Mouse (Mus musculus) MEL (cell line): ENCODE measurements around the gene Grb2. TPM values are rescaled to one million over a fixed set of nuclear protein-coding genes. Genes with fewer than 3 reads are reported as not detected.
A peak's percentile ranks its signal among the peaks of the same experiment; 100 is the strongest.

Experiments
- DNase-seq: peaks from one replicate; pipeline ENCODE4 v3.0.0; 2011; ENCODE audit warnings: low read depth, low spot score
- H3K27ac ChIP-seq: 2 replicates; pipeline ENCODE4 v1.5.1; 2012; ENCODE audit warnings: low read depth, mild to moderate bottlenecking, control low read depth, low read length, moderate library complexity; ENCODE audit not compliant: control insufficient read depth
- H3K27me3 ChIP-seq, 2 experiments: fragments of 150-350 bp in 1 of 2; sonication (generic) in 1 of 2; 2 replicates each; pipeline ENCODE4 v1.6.1; 2012; ENCODE audit warnings: low read length in 2 of 2, mild to moderate bottlenecking in 2 of 2, improper control_type of control experiment in 1 of 2, moderate library complexity in 1 of 2; ENCODE audit not compliant: insufficient read depth in 2 of 2, control insufficient read depth in 1 of 2
- H3K36me3 ChIP-seq, 2 experiments: 2 replicates each; pipeline ENCODE4 v1.6.1; 2012 to 2014; ENCODE audit warnings: low read length in 2 of 2, improper control_type of control experiment in 1 of 2, inconsistent platforms in 1 of 2, mild to moderate bottlenecking in 1 of 2; ENCODE audit not compliant: insufficient read depth in 2 of 2, control insufficient read depth in 1 of 2
- H3K4me1 ChIP-seq, 2 experiments: fragments of 150-350 bp in 1 of 2; sonication (generic) in 1 of 2; 2 replicates each; pipeline ENCODE4 v1.6.1; 2012; ENCODE audit warnings: low read length in 2 of 2, improper control_type of control experiment in 1 of 2, mild to moderate bottlenecking in 1 of 2; ENCODE audit not compliant: insufficient read depth in 2 of 2, control insufficient read depth in 1 of 2
- H3K4me3 ChIP-seq, 2 experiments: fragments of 150-350 bp in 1 of 2; sonication (generic) in 1 of 2; 2 replicates each; pipeline ENCODE4 v1.5.1; 2012; ENCODE audit warnings: low read depth in 2 of 2, low read length in 2 of 2, mild to moderate bottlenecking in 2 of 2, moderate library complexity in 2 of 2, control low read depth in 1 of 2, improper control_type of control experiment in 1 of 2; ENCODE audit not compliant: control insufficient read depth in 1 of 2, insufficient read depth in 1 of 2
- H3K79me2 ChIP-seq: 2 replicates; pipeline ENCODE4 v1.6.1; 2012; ENCODE audit warnings: mild to moderate bottlenecking, low read length, moderate library complexity; ENCODE audit not compliant: control insufficient read depth, poor library complexity, insufficient read depth
- H3K9ac ChIP-seq: 2 replicates; pipeline ENCODE4 v1.6.1; 2012; ENCODE audit warnings: low read depth, mild to moderate bottlenecking, control low read depth, low read length, moderate library complexity; ENCODE audit not compliant: control insufficient read depth, poor library complexity, severe bottlenecking
- H3K9me3 ChIP-seq: fragments of 150-350 bp; sonication (generic); replicated peaks from 2 replicates; pipeline ENCODE4 v1.6.1; 2012; ENCODE audit warnings: mild to moderate bottlenecking, low read length, improper control_type of control experiment, moderate library complexity; ENCODE audit not compliant: insufficient read depth
- ETS1 ChIP-seq: IDR thresholded peaks from 2 replicates; pipeline ENCODE4 v1.6.1; 2012; ENCODE audit warnings: low read depth, mild to moderate bottlenecking, inconsistent platforms, low read length, improper control_type of control experiment, moderate library complexity
- MXI1 ChIP-seq: IDR thresholded peaks from 2 replicates; pipeline ENCODE4 v1.6.1; 2011; ENCODE audit warnings: mild to moderate bottlenecking, low read depth, low read length, improper control_type of control experiment
- NELFE ChIP-seq: IDR thresholded peaks from 2 replicates; pipeline ENCODE4 v1.6.1; 2011; ENCODE audit warnings: low read depth, low read length, improper control_type of control experiment
- NRF1 ChIP-seq: IDR thresholded peaks from 2 replicates; pipeline ENCODE4 v1.6.1; 2014; ENCODE audit warnings: low read depth, mild to moderate bottlenecking, inconsistent platforms, low read length, improper control_type of control experiment, moderate library complexity; ENCODE audit not compliant: poor library complexity, insufficient read depth, severe bottlenecking
- POLR2AphosphoS2 ChIP-seq: IDR thresholded peaks from 2 replicates; pipeline ENCODE4 v1.6.1; 2011; ENCODE audit warnings: low read length, improper control_type of control experiment
- RCOR1 ChIP-seq: IDR thresholded peaks from 2 replicates; pipeline ENCODE4 v1.6.1; 2012; ENCODE audit warnings: low read depth, mild to moderate bottlenecking, inconsistent platforms, low read length, improper control_type of control experiment
- SIN3A ChIP-seq: IDR thresholded peaks from 2 replicates; pipeline ENCODE4 v1.6.1; 2012; ENCODE audit warnings: low read length, improper control_type of control experiment, inconsistent platforms
- TAL1 ChIP-seq: IDR thresholded peaks from 2 replicates; pipeline ENCODE4 v1.6.1; 2012; ENCODE audit warnings: mild to moderate bottlenecking, inconsistent platforms, low read length, moderate library complexity, mixed read lengths
- TCF12 ChIP-seq: IDR thresholded peaks from 2 replicates; pipeline ENCODE4 v1.6.1; 2014; ENCODE audit warnings: low read depth, mild to moderate bottlenecking, inconsistent platforms, low read length, improper control_type of control experiment, moderate library complexity
- UBTF ChIP-seq: IDR thresholded peaks from 2 replicates; pipeline ENCODE4 v1.6.1; 2012; ENCODE audit warnings: low read depth, mild to moderate bottlenecking, inconsistent platforms, low read length, improper control_type of control experiment, moderate library complexity, borderline replicate concordance; ENCODE audit not compliant: insufficient read depth
- ZMIZ1 ChIP-seq: IDR thresholded peaks from 2 replicates; pipeline ENCODE4 v1.6.1; 2012; ENCODE audit warnings: low read depth, mild to moderate bottlenecking, inconsistent platforms, low read length, improper control_type of control experiment, moderate library complexity
- ZNF384 ChIP-seq: IDR thresholded peaks from 2 replicates; pipeline ENCODE4 v1.6.1; 2012; ENCODE audit warnings: low read depth, mild to moderate bottlenecking, inconsistent platforms, low read length, improper control_type of control experiment
- polyA plus RNA-seq, 2 experiments: library from polyadenylated mRNA; stranded (reverse) in 1 of 2; unstranded in 1 of 2; fragments of >175 nt in 1 of 2; fragments of >200 nt in 1 of 2; gene quantifications; 2 replicates each; pipeline versions ENCODE4 v1.2.1 to v1.2.4; 2012; ENCODE audit warnings: low replicate concordance in 2 of 2, low read depth in 1 of 2; ENCODE audit not compliant: insufficient read length in 2 of 2, insufficient read depth in 1 of 2, missing spikeins in 1 of 2
- total RNA-seq: library from RNA; depleted of rRNA; stranded (reverse); fragments of 300-350 nt; gene quantifications from 2 replicates; pipeline ENCODE4 v1.2.3, GENCODE M21; 2012

Gene Grb2
- total and polyA plus RNA-seq, 3 experiments: 75.3 to 261 TPM; not detected in 1

- peaks cover 9 to 37% of the 10 kb centered on the region in 2 experiments for H3K36me3 ChIP-seq
- no peaks in the 10 kb centered on the region for H3K27me3 ChIP-seq
- DNase-seq: no peak
- peak overlapping the region; percentile 28 for H3K9ac ChIP-seq
- H3K9me3 ChIP-seq: no peaks in the 10 kb centered on the region
- no peak overlapping the region for H3K4me3 ChIP-seq
- TF ChIP-seq POLR2AphosphoS2: peak; percentile 35; the same call in 1 of the 2 replicates
- no peak for TF ChIP-seq NRF1
- peaks cover 9 to 41% of the 10 kb centered on the region in 2 experiments for H3K4me1 ChIP-seq
- H3K27ac ChIP-seq: peak overlapping the region; percentile 35; the same call in 1 of the 2 replicates
- H3K79me2 ChIP-seq: peaks cover 81% of the 10 kb centered on the region
Measured at GRCm38 (mm10) chr11:115600743-115601142, 107.7 kb downstream of the Grb2 start.

DNA sequence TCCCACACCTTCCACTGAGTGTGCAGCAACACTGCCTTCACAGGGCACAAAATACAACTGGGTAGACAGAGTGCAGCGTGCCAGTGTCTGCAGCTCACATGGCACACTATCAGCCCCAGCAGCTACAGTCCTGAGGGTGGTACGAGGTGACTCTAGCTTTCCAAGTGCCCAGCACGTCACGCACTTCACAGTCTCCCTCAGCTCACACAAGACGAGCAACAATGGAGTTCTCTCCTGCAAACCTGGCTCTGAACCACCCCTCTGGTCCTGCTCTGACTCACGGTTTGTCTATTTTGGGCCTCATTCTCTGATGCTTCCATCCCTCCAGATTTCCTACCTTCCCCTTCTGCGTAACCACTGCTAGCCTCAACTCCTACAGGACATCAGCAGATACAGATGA lies 108.7 kb downstream of the Grb2 start:
- H3K4me1 ChIP-seq: peaks cover 7 to 32% of the 10 kb centered on the region in 2 experiments
- no peaks in the 10 kb centered on the region for H3K9me3 ChIP-seq
- no peak for DNase-seq
- no peak overlapping the region for H3K9ac ChIP-seq
- H3K27me3 ChIP-seq: no peaks in the 10 kb centered on the region
- H3K36me3 ChIP-seq: peaks cover 11 to 29% of the 10 kb centered on the region in 2 experiments
- H3K4me3 ChIP-seq: no peak overlapping the region
- TF ChIP-seq RCOR1 (no peak), SIN3A (no peak), UBTF (no peak), TAL1 (no peak), ZMIZ1 (no peak)
- H3K79me2 ChIP-seq: peaks cover 71% of the 10 kb centered on the region
- no peak overlapping the region for H3K27ac ChIP-seq

GRCm38 (mm10) chr11:115598309-115598708 lies 110.1 kb downstream of the Grb2 start:
- Histone ChIP-seq H3K27ac (no peak overlapping the region), H3K27me3 (no peaks in the 10 kb centered on the region), H3K79me2 (peaks cover 58% of the 10 kb centered on the region), H3K36me3 (peaks cover 19 to 29% of the 10 kb centered on the region in 2 experiments), H3K9me3 (no peaks in the 10 kb centered on the region), H3K4me3 (no peak overlapping the region), H3K9ac (no peak overlapping the region), H3K4me1 (peaks cover 7 to 32% of the 10 kb centered on the region in 2 experiments)
- TF ChIP-seq MXI1 (peak; percentile 75; the same call in 1 of the 2 replicates), NELFE (no peak), POLR2AphosphoS2 (0 out of 2 replicates have a peak, but pooled peaks have one; percentile 12), ZNF384 (peak; percentile 86), SIN3A (peak; percentile 21; the same call in 1 of the 2 replicates), TCF12 (0 out of 2 replicates have a peak, but pooled peaks have one; percentile 6), ETS1 (no peak), TAL1 (no peak)
- no peak for DNase-seq
